Mouse (Mus musculus) mammary gland, adult 2 months (tissue): Measurements from ENCODE around the gene Gm19935. TPM values are rescaled to one million over a fixed set of nuclear protein-coding genes. Genes with fewer than 3 reads are reported as not detected.

Experiments used
- polyA plus RNA-seq: library from polyadenylated mRNA; depleted of rRNA; stranded (reverse); fragments of >200 nt; gene quantifications from 2 replicates; pipeline ENCODE4 v1.2.3, GENCODE M21; 2012; ENCODE audit warnings: low replicate concordance; rRNA removed

The Gm19935 gene
- 0.49 TPM in 1 of 2 replicates, not detected in the other for polyA plus RNA-seq

DNA sequence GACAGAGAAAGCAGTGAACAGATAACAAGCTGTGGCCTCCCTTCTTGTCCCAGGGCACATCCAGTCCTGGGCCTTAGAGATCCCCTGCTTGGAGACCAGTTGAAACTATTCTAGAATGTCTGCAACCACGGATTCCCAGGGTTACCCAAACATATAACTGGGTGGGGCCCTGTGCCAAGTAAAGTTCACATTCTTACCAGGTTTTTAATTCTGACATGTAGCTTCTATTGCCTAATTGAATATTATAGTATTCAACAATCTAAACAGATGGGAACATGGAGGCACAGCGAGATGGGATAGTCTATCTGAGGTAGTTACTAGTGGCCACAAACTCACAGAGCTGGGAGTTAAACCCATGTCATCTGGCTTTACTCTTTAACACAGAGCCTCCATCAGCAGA is at the start of gene Gm19935:
Gene Gm19935, minus strand, starts transcription at position 101 of the 400 bp plus-strand sequence.

DNA sequence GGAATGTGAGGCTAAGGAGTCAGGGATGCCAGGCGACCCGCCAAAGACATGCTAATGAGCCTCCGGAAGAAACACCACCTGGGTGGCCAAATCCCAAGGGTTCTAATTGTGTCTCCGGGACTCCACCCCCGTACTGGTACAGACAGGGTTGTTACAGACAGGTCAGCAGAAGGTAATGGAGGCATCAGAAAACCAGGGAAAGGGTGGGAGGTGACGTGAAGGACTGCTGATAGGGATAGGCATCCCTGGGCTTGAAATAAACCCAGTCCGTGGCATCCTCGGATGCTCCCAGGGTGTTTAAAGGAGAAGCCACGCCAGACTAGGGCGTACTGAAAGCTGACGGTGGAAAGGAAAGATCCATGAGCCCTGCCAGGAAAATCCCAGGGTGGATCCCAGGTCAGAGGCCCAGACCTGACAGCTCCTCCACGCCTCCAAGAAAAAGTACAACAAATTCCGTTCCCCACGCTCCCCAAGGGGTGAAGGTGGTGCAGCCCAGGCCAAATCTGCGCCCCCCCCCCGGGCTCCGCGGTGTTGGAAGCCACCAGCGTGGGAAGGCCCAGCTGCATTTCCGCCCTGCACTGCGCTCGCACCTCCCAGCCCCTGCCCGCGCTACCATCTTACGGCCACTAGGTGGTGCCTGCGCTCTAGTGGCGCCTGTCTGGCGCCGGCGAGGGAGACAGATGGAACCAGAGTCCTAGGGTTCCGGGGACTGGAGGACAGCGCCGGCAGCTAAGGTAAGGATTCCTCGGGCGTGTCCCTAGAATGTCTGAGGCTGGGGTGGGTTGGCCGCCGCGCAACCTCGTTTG is 11.2 kb upstream of the Gm19935 start, which contains the start of gene Chd9:
Gene Chd9, plus strand, starts transcription at position 172 of the 806 bp plus-strand sequence.

Other genes with a start within 250 kb of the Gm19935 start
- 84.6 and 98.6 TPM in 2 replicates for gene Chd9, start 11.0 kb upstream of the Gm19935 start, polyA plus RNA-seq